Mouse (Mus musculus) ZHBTc4 (cell line): Measurements from ENCODE around the gene AI837181.

Source experiments
- DNase-seq: peaks from one replicate; pipeline ENCODE4 v3.0.0-alpha.2; 2011; ENCODE audit warnings: low read depth, low spot score

AI837181 gene

GRCm38 (mm10) chr19:5424782-5425741 lies at the start of gene AI837181, which contains the start of gene Drap1:
TSS of gene AI837181 (plus strand) at chr19:5425144.
TSS of gene Drap1 (minus strand) at chr19:5424979.
- DNase-seq: peak; percentile 98

GRCm38 (mm10) chr19:5377446-5377845 lies 47.5 kb upstream of the AI837181 start:
- DNase-seq: no peak

DNA sequence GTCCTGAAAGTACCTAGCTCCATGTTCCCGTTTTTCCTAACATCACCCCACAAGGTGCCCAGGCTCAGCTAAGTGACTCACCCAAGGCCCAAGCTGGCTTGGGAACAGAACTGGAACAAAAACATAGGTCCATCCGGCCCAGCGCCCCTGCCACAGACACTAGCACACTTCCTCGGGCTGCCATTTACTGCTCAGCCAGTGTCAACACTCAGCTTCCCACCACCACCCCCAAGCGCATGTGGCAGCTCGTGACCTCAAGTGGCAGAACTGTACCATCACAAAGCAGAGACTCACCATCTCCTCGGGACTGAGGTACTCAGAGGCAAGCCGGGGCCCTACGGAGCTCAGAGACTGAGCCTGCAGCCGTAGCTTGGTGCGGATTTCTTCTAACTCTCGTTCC lies 41.6 kb upstream of the AI837181 start:
- no peak for DNase-seq

- DNase-seq: no peak
Measured at GRCm38 (mm10) chr19:5384715-5385114, 40.2 kb upstream of the AI837181 start.

DNA sequence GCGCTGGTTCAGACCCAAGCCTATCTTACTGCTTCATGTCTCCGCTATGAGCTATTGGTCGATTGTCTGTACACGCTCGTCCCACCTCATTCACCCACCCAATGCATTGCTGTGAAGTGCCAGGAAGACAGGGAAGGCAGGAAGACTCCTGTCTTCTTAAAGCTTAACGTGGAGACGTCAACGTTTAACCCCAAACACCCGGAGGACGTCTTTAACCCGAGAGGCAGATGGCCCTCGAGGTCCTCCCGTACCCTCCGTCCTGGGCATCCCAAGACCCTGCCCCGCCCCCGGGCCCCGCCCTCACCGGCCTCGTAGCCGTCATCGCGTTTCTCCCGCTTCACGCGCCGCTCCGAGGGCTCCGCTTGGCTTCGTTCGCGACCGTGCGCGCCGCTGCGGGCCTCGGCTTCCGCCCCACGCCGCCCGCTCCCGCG lies 36.9 kb upstream of the AI837181 start:
- peak; percentile 47 for DNase-seq

- DNase-seq: peak; percentile 98
Measured at GRCm38 (mm10) chr19:5388588-5389242, 36.2 kb upstream of the AI837181 start, which contains the start of gene Sart1. TSS of gene Sart1 (minus strand) at chr19:5388703.

DNA sequence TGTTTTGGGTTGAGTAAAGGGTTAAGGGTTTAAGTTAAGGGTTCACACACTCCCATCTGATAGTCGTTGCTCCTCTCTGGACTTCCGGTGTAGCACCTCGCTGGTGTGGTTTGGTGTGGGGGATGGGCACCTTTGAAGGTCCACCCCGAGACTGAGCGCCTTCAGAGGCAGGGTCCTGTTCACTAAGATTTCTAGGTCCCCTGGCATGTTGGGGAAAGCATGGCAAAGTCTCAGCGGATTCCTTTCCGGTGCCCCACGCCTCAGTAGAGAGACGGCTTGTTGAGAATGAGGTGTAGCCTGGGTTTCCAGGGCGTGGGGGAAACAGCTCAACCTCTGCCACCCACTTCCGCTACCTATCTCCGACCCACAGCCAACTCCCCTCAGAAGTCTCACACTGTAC lies 35.3 kb upstream of the AI837181 start:
- DNase-seq: peak; percentile 61

DNA sequence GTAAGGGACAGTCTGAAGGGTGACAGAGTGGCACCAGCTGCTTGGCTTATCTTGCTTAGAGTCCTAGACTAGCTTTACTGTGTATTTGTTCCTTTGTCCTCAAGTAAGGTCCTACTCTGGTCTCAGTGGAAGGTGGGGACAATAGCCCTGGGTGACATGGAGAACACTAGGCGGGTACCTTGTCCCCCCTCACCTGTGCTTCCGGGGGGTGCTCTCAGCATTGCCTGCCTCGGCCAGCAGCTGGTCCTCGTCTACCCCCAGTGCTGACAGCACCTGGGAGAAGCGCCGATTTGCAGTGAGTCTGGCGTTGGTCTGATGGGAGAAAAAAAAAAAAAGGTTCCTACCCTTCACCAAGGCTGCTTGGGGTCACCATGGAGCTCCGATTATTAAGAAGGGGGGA lies 34.5 kb upstream of the AI837181 start:
- no peak for DNase-seq

- no peak for DNase-seq
Measured at GRCm38 (mm10) chr19:5392892-5393291, 32.1 kb upstream of the AI837181 start.

- no peak for DNase-seq
Measured at GRCm38 (mm10) chr19:5394168-5394567, 30.8 kb upstream of the AI837181 start.

GRCm38 (mm10) chr19:5395371-5395770 lies 29.6 kb upstream of the AI837181 start:
- no peak for DNase-seq

DNA sequence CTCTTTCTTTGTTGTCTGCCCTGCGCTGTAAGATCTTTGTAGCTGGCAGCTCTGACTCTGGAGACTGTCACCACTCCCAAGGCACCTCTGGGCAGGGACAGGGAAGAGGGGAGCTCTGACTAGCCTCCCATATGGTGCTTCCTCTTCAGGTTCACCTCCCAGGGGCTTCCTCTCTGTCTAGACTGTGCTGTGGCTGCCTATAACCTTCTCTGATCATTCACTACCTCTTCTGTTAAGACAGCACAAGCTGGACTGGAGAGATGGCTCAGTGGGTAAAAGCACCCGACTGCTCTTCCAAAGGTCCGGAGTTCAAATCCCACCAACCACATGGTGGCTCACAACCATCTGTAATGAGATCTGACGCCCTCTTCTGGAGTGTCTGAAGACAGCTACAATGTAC lies 23.9 kb upstream of the AI837181 start:
- DNase-seq: peak; percentile 36

- DNase-seq: peak; percentile 29
Measured at GRCm38 (mm10) chr19:5402293-5402692, 22.7 kb upstream of the AI837181 start, which contains the start of gene Tsga10ip. TSS of gene Tsga10ip (minus strand) at chr19:5402526.

- no peak for DNase-seq
Measured at GRCm38 (mm10) chr19:5405924-5406323, 19.0 kb upstream of the AI837181 start.

DNA sequence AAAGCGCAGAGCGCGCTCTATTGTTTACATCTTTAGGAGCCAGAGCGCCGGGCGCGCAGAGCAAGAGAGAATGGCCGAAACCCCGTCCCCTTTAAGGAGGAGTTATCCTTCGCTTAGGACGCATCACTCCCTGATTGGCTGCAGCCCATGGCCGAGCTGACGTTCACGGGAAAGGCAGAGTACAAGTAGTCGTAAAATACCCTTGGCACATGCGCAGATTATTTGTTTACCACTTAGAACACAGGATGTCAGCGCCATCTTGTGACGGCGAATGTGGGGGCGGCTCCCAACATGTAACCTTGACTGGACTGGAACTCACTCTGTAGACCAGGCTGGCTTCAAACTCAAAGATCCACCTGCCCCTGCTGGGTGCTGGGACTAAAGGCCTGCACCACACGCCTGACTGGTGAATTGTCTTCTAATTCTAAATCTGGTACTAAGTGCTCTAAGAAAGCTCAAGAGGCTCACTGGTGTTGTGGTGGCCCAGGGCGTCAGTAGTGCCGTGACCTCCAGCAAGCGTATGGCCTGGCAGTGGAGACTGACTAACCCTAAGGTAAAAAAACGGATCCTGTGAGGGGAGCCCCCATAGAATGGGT lies 18.3 kb upstream of the AI837181 start:
- peak; percentile 56 for DNase-seq

- DNase-seq: peak; percentile 68
Measured at GRCm38 (mm10) chr19:5407133-5407532, 17.8 kb upstream of the AI837181 start.

DNA sequence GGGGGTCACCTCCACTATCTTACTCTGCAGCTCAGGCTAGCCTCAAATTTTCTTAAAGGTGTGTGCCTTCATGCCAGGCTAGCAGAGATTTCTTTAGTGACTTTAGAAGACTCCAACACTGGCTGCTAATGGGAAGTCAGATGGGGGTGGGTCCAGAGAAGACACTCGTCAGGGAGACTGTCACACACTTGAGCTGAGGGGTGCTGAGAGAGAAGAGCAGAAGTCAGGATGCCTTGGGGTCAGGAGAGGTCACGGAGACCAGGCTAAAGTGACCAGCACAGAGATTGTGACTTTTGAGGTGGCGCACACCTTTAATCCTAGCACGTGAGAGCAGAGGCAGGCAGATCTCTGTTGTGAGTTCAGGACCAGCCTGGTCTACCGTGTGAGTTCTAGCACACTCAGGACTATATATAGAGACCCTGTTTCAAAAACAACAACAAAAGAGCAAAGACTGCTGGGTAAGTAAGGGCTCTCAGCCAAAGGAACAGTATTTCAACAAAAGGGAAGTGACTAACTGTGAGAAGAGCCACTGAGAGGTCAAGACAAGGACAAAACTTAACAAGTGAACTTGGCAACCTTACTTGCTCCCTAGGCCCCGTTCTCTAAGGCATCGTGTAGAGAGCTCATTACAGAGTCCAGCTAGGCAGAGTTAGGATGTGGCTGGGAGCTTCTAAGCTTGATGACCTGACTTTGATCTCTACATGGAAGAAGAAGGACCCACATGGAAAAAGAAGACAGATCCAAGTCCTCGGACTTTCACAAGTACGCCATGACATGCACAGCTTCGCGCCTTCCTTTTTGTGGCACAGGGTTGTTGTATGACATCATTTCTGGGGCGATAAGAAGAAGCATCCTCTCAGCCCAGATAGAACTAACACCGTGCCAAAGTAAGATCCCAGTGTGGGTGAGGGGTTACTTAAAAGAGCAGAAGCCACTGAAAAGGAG lies 16.6 kb upstream of the AI837181 start:
- no peak for DNase-seq

- no peak for DNase-seq
Measured at GRCm38 (mm10) chr19:5409068-5409467, 15.9 kb upstream of the AI837181 start.

GRCm38 (mm10) chr19:5410641-5411040 lies 14.3 kb upstream of the AI837181 start:
- no peak for DNase-seq

DNA sequence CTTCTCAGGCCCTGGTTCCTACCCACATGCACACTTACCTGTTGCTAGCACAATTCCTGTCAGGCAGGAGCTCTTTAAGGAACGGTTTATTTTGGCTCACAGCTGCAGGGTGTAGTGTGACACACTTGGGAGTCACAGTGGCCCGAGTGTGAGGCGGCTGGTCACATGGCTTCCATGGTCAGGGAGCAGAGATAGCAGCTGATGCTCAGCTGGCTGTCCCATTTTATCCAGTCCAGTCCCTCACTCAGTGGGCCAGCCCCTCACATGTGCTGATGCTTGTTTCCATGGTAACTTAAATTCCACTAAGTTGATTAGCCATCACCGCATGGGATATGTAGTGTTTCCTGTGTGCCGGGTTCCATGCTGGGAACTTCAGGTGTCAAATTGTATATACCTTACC lies 13.0 kb upstream of the AI837181 start:
- DNase-seq: no peak

DNA sequence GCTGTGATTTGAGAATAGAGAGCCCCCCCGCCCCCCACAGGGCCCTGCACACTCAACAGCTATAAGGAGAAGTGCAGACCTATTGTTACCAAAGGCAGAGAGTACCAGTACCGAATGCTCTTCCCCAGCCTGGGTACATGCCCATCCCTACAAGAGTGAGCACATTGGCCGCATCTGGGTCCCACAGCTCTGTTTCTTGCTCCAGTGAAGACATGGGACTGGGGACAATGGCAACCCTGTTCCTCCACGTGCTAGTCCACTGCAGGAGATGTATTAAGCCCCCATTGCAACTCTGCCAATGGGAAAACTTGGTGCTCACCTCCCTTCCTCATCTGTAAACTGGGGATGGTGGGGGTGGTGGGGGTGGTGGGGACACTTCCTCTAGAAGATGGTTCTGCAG lies 11.1 kb upstream of the AI837181 start:
- DNase-seq: no peak
